Mouse (Mus musculus) induced T-regulatory cell, adult 2 months (primary cell): ENCODE measurements around the gene Ankfn1.

Experiments used
- DNase-seq: peaks from one replicate; pipeline ENCODE4 v3.0.0-alpha.2; 2012; ENCODE audit warnings: low read depth

Gene Ankfn1

GRCm38 (mm10) chr11:89676922-89677321 lies 100.5 kb downstream of the Ankfn1 start:
- no peak for DNase-seq

DNA sequence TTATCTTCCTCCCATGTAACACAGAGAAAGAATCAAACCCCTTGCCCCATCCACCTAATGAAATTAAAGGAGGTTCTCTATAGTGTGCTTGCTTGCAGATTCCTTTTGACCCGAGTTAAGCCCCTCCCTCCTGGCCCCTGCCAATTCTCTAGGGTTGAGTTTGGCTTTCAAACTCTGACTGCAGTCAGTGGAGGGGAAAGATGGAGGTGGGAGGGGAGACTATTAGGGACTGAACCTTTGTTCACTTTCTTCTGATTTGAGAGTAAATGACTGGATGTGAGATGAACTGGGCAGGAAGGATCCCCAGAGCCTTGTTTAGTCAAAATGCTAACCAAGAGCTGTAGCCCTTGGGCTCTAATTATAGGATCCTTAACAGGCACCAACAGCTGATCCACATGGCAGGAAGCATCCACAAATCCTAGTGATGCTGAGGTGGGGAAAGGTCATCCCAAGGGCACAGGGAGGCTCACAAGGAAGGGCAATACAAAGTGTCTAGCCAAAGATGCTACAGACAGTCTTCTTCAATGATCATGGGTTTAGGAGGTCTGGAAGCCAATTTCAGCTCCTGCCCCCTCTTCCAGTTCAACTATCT lies 103.4 kb downstream of the Ankfn1 start:
- DNase-seq, result no peak

- no peak for DNase-seq
Measured at GRCm38 (mm10) chr11:89672510-89673085, 104.9 kb downstream of the Ankfn1 start.

DNA sequence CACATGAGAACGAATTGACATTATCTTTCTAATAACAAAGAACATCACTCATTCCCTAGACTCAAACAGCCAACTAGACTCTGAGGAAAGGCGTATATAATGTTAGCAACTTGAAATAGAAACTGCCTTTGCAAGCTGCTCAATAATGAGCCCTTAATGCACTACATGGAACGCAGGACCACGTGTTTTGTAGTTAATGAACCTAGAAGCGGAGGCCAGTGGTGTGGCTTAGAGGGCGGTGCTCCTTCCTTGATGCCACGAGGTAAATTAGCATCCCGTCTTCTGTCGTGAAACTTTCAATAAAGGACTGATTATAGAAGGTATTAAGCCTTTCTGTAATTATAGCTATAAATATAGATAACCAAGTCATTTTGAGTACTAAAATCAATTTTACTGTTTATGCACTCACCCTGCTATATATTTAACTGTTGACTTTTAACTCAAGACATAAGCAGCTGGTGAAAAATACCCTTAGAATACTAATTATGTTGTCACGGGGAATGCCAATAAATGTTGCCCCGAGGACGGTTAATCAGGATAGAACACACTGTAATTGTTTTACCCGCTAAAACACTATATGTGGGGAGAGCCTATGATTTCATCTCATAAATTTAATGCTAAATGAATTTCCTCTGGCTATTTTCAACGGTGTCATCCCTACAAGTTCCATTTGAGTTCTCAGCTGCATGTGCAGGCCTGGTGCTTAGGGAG lies 112.1 kb downstream of the Ankfn1 start:
- no peak for DNase-seq

DNA sequence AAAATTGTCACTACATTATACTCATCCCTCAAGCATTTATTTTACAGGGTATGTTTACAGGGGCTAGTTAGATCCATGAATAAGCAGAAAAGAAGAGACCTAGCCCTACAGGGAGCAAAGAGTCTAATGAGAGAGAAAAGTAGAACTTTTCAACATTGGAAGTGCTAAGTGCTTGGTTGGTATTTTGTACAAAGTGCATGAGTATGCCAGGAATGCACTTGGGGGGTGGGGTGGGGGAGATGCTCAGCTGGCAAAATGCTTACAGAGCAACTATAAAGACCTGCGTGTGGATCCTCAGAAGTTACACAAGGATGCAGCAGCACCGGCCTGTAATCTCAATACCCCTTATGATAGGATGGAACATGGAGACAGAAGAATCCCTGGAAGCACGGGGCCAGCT lies 118.4 kb downstream of the Ankfn1 start:
- DNase-seq, result no peak

DNA sequence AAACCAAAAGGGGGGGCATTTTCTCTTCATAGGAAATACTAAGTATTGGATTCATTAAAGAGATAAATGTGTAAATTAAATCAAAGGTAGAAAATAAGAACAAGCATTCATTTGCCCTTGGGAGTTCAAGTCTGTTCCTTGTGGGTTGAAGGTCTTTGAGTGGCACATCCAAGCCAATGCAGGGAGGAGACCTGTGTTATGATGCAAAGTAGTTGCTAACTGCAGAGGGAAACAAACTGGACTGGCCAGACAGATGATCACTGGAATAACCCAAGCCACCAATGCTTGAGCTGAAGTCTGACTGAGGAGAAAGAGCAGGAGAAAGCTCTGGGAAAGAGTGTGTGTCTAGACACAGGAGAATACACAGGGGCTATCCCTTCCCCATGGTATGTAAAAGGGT lies 120.9 kb downstream of the Ankfn1 start:
- DNase-seq, result no peak

- no peak for DNase-seq
Measured at GRCm38 (mm10) chr11:89635740-89636139, 141.7 kb downstream of the Ankfn1 start.

- no peak for DNase-seq
Measured at GRCm38 (mm10) chr11:89631315-89631714, 146.1 kb downstream of the Ankfn1 start.

DNA sequence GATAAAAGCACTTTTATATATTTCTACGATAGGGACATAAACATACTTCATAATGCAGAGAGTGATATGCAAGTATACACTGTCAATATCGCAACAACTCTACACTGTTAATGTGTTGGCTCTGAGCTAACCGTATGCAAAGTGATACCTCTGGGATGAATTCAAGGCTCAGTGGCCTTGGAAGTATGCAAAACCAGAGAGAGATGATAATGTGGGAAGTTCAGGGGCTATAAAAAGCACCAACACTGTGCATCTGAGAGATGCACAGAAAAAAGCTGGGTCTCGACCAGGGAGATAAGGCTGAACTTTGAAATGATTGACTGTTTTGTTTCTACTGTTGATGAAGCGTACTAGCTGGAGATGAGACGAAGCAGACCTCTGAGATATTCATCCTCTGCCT lies 148.9 kb downstream of the Ankfn1 start:
- no peak for DNase-seq

- no peak for DNase-seq
Measured at GRCm38 (mm10) chr11:89627232-89627631, 150.2 kb downstream of the Ankfn1 start.

DNA sequence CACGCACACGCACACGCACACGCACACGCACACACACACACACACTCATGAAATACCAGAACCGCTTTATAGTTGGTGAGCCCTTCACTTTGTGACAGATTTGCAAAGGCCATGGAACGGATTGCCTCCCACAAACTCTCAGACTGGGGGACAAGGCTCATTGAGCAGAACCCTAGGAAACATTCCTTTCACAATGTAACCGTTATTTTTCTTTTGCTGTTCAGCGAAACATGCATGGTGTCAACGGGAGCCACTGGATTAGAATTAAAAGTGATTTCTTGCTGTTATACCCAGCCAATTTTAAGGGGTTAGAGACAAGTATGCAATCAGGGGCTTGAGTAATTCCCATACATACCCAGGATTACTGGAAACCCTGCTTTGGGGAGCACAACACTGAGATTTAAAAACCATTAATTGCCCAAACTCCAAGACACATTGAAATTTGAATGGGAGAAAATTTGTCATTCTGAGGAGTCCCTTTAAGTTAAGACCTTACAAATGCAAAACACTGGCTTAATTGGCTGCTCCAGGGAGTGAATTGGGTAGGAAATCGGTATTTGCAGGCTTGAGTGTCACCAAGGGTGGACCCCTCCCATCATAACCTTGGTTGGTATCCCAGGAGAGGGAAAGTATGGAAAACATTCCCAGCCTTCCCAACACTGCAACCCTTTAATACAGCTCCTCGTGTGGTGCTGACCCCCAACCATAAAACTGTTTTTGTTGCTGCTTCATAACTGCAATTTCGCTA lies 153.6 kb downstream of the Ankfn1 start:
- DNase-seq, result no peak

DNA sequence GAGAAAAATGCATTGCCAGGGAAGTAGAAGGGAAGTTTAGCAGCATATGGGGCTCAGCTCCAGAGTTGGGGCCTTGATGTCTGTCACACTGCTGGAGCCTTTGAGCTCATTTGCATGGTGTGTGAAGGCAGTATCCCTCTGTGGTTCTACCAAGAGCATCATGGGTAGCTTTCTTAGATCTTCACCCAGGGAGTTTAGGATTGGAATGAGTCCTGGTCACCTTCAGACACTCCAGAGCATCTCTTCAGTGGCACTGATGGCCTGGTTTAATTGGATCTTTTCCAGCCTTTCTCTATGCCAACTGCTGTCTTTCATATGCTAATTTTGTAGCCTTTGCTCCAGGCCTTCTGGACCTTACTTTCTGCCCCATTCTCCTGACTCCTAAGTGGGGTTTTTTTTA lies 157.5 kb downstream of the Ankfn1 start:
- no peak for DNase-seq

- no peak for DNase-seq
Measured at GRCm38 (mm10) chr11:89615806-89616205, 161.6 kb downstream of the Ankfn1 start.

GRCm38 (mm10) chr11:89611596-89611995 lies 165.9 kb downstream of the Ankfn1 start:
- DNase-seq, result no peak

- no peak for DNase-seq
Measured at GRCm38 (mm10) chr11:89608071-89608470, 169.4 kb downstream of the Ankfn1 start.

- DNase-seq, result no peak
Measured at GRCm38 (mm10) chr11:89607270-89607669, 170.2 kb downstream of the Ankfn1 start.

GRCm38 (mm10) chr11:89606346-89606745 lies 171.1 kb downstream of the Ankfn1 start:
- no peak for DNase-seq

GRCm38 (mm10) chr11:89602966-89603365 lies 174.5 kb downstream of the Ankfn1 start:
- no peak for DNase-seq

DNA sequence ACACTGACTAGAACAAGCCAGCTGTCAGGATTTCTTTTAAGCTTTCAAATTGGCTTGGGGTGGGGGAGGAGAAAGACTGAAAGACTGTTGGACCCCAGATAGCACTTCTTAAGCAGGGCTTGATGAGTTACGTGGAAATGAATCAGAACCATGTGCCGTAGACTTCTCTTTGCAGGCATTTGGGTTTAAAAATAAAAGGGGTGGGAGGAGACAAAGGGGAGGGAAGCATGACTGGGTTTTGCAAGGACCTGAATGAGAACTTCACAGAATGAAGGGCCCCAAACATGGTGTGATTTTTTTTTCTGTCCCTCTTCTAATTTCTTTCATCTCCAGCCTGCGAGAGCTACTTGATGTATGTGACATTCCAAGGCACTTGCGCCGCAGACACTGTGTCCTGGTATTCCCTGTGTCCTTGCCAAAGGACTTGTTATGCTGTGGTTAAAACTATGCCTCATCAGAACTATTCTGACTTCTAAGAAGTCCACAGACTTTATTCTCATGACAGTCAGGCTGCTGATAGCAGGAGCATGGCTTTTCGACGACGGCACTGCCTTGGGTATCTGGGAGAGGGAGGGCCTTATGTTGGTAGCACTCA lies 176.4 kb downstream of the Ankfn1 start:
- DNase-seq, result no peak

- no peak for DNase-seq
Measured at GRCm38 (mm10) chr11:89590273-89590874, 187.1 kb downstream of the Ankfn1 start.

DNA sequence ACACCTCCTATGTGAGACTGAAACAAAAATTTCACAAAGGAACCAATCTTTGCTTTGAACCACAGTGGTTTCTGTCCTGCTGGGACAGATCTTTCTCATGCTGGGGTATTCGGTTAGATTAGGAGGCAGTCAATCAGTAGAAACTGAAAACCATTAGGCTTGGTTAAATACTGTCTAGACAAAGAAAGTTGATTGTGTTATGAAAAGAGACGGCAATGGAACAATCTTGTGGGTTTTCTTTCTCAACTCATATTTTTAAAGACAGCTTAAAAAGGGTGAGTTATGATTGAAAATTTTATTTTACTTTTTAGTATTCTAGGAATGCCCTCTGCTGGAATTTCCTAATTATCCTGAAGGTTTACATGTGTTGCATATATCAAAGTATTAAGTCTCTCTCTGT lies 191.1 kb downstream of the Ankfn1 start:
- DNase-seq, result no peak

GRCm38 (mm10) chr11:89579826-89580225 lies 197.6 kb downstream of the Ankfn1 start:
- no peak for DNase-seq
